Mouse (Mus musculus) heart, adult 8-10 months (tissue): ENCODE measurements around the gene Nol10. TPM values are rescaled to one million over a fixed set of nuclear protein-coding genes. Genes with fewer than 3 reads are reported as not detected.

ENCODE experiments used
- DNase-seq: peaks from one replicate; pipeline ENCODE4 v3.0.0; 2022; ENCODE audit warnings: low spot score
- total RNA-seq, 4 experiments: library from RNA; stranded (reverse); gene quantifications; 2 replicates each; pipeline ENCODE4 v1.2.4; 2022

The Nol10 gene
- total RNA-seq = 1 to 10 TPM; 7.1 to 8.4 (median 7.6) TPM

DNA sequence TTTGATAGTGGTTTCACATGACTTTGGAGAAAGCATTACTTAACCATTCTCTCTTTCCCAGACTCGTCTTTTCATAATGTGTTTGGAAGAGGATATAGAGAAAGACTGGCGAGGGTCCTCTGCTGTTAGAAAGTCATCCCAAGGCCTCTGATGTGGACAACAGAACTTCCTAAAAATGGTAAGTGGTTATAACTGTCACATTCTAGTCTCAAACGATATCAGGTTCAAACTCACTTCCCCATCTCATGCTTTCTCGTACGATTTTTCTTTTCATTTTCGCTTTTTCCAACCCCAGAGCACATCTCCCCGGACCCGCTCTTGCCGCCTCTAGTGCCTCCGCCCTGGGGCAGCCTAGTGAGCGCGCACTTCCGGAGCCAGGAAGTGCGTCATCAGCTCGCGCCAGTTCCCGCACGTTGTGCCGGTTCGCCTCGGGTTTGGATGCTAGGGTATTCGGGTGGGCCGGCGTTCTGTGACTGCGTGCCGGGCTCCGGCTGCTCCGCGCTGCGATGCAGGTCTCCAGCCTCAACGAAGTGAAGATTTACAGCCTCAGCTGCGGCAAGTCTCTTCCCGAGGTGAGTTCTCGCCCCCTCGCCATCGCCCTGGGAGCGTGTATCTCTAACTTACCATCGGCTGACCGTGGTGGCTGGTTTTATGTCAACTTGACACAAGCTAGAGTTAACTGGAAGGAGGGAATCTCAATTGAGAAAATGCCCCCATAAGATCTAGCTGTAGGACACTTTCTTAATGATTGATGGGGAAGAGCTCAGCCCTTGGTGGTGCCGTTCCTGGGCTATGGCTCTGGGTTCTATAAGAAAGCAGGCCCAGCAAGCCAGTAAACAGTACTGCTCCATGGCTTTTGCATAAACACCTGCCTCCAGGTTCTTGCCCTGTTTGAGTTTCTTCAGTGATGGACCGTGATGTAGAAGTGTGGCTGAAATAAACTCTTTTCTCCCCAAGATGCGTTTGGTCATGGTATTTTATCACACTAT lies at the start of gene Nol10:
Nol10 (plus strand) TSS at position 411 of the 989 bp plus-strand sequence.
- peak; percentile 84 for DNase-seq

- DNase-seq = no peak
Measured at GRCm38 (mm10) chr12:17299902-17300301, 48.4 kb upstream of the Nol10 start.

DNA sequence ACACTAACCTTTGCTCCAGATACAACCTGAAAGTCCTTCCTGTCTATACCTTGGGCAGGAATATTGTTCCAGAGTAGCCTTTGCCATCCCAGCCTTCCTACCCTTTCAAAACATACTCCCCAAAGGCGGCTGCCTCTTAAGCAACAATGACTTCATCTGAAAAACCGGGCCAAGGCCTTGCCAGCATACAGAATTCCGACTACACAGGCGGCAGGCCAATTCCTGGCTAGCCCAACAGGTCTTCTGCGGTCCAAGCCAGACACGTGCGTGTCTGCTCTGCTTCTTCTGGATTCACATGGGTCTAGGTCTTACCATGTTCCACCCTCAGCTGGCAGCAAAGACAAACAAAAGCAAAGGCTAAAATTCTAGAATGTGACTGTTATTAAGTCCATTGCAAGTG lies 42.8 kb upstream of the Nol10 start:
- peak; percentile 6 for DNase-seq

- DNase-seq = no peak
Measured at GRCm38 (mm10) chr12:17308246-17308645, 40.0 kb upstream of the Nol10 start.

GRCm38 (mm10) chr12:17310852-17311839 lies 37.1 kb upstream of the Nol10 start:
- DNase-seq = no peak

GRCm38 (mm10) chr12:17316096-17316495 lies 32.2 kb upstream of the Nol10 start:
- DNase-seq = no peak

DNA sequence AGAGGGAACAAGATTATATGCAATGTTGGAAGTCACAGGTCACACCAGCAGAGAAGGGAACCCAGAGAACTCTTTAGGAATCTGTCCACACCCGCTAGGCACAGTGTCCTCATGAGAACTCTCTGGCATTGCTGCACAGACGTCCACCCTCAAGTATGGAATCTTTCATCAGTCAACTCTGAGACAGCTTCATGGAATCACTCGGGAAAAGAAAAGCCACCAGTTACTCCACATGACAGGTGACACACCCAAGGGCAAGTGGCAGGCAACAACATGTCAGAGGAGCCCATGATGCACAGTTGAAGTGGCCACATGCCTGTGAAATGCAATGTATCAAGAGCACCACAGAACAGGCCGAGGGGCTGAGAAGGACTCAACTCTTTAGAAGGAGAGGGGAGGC lies 30.3 kb upstream of the Nol10 start:
- DNase-seq = no peak

GRCm38 (mm10) chr12:17318453-17318852 lies 29.8 kb upstream of the Nol10 start:
- no peak for DNase-seq

DNA sequence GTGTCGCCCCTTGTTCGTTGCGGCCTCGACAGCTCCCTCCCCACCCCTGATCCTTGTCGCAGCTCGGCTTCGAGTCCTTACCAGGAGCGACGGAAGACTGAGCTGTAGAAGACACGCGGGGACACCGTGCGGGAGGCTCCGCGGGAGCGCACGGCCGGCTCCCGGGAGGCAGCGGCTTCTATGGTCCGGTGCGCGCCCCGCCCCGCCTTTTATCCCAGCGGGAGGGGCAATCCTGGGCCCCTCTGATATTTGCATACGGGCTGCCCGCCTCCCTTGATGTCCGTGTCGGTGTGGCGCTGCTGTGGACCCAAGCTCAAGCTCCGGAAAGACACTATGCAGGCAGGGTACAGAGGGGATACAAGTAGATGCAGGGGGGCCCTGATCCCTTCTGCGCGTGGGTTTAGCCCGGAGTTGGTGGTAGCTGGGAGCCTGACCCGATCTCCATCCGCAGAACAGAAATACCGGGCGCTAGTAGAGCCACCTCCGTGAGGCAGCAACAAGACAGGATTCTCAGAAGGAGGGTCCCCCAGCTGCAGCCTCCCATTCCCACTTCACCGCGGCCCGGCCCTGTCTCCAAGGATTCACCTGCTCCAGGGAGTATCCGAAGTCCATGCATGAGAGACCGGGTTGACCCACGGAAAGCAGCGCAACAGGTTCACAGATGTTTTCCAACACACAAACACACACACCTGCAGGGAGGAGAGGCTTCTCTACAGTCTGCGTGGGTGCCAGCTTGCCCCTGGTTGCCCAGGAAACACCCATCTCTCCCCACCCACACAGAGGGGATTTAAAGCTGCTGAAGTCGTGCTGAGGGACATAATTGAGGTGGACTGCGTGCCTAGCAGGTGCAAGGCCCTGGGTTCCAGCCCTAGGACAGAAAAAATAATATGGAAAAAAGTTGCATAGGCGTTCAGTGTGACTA lies 23.4 kb upstream of the Nol10 start:
- DNase-seq = no peak

- DNase-seq = no peak
Measured at GRCm38 (mm10) chr12:17329259-17329658, 19.0 kb upstream of the Nol10 start, which contains the start of gene Atp6v1c2. Atp6v1c2 (minus strand) TSS chr12:17329359.

DNA sequence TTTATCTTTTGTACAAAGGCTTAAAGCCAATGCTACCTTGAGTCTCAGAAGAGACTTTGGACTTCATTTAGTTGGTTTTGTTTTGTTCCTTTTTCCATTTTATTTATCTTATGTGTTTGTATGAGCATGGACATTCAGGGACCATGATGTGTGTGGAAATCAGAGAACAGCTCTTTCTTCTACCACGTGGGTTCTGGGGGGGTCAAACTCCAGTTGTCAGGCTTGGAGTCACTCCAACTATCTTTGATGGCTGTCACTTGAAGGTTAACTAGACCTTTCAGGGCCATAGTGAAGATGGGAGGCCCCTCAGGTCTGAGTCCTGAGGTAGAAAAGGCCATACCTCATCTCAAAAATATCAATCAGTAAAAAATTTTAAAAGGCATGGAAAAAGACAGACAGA lies 14.8 kb upstream of the Nol10 start:
- no peak for DNase-seq

DNA sequence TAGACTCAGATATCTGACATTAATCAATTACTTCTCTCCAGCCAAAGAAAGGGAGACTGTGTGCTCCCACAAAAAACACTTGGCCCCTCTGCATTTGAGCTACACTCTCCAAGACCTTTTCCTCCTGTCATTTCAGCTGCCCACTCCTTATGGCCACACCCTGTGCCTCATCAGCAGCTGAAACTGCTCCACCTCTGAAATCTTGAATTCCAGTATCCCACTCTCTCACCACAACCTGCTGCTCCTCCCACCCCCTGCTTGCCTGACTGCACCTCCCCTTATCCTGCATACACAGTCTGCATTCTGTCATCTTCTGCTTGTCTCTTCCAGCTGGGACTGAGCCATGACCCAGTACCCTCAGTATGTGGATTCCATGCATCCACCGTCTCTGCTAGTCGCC lies 9.9 kb upstream of the Nol10 start:
- no peak for DNase-seq

DNA sequence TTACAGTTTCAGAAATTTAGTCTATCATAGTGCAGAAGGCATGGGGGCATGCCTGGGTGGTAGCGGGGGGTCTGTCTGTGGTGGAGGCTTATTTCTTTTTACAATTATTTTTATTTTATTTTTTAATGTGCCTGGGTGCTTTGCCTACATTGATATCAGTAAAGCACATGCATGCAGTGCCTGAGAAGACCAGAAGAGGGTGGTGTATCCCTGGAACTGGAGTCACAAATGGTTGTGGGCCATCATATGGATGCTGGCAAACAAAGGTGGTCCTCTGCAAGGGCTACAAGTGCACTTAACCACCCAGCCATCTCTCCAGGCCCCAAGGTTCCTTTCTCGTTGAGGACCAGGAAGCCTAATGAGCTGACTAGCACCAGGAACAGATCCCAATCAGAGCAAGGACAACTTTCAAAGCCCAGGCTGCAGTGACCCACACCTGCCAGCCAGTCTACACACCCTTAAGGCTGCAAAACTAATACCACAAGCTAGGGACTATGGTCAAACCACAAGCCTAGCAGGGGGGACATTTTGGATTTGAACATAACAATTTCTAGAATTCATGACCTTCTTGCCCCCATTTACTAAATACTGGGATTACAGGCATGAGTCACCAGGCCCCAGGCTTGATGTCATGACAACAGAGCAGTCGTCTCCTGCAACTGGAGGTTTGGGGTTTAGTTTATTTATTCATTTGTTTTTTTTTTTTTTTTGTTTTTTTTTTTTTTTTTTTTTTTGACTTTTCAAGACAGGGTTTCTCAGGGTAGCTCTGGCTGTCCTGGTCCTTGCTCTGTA lies 8.9 kb upstream of the Nol10 start:
- no peak for DNase-seq

- DNase-seq = peak; percentile 6
Measured at GRCm38 (mm10) chr12:17347327-17348047, 771 bp upstream of the Nol10 start.

- no peak for DNase-seq
Measured at GRCm38 (mm10) chr12:17350106-17350505, 1.8 kb downstream of the Nol10 start.

DNA sequence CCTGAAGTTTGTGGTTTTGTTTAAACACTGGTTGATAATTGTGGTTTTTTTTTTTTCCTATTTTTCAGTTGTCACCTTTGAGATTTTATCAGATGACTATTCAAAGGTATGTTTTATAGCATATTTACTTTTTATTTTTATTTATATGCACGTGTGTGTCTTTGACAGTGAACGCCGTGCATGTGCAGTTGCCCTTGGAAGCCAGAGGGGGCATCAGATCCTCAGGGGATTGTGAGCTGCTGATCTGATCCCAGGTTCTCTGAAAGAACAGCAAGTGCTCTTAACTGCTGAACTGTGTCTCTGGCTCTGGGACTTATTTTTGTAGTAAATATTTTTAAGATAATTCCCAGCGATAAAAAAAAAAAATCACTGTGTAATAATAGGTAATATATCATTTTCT lies 8.6 kb downstream of the Nol10 start:
- no peak for DNase-seq

GRCm38 (mm10) chr12:17357795-17358194 lies 9.5 kb downstream of the Nol10 start:
- DNase-seq = no peak

GRCm38 (mm10) chr12:17358981-17359380 lies 10.7 kb downstream of the Nol10 start:
- DNase-seq = peak; percentile 11

- DNase-seq = no peak
Measured at GRCm38 (mm10) chr12:17360104-17360503, 11.8 kb downstream of the Nol10 start.
